Mouse (Mus musculus) bone marrow, adult 2 months (tissue): ENCODE measurements around the gene Tmem108.

ENCODE experiments used
- CTCF ChIP-seq: fragments of 200-500 bp; IDR thresholded peaks from 2 replicates; pipeline ENCODE4 v1.5.1; 2011; ENCODE audit warnings: low read length, control low read depth; ENCODE audit not compliant: control insufficient read depth, insufficient read depth
- POLR2A ChIP-seq: fragments of 200-500 bp; IDR thresholded peaks from 2 replicates; pipeline ENCODE4 v1.6.1; 2011; ENCODE audit warnings: low read depth, mild to moderate bottlenecking, control low read depth, low read length, borderline replicate concordance; ENCODE audit not compliant: control insufficient read depth

- TF ChIP-seq POLR2A (no peak), CTCF (no peak)
These were observed 9.0 kb downstream of the Tmem108 start for GRCm38 (mm10) chr9:103752618-103753017.
